Mouse (Mus musculus) brain, adult 10 weeks (tissue): ENCODE data around the gene Krtap16-3. TPM values are rescaled to one million over a fixed set of nuclear protein-coding genes. Genes with fewer than 3 reads are reported as not detected.

Experiments
- polyA plus RNA-seq: library from polyadenylated mRNA; stranded (reverse); fragments of 350-450 nt; fragmentation: Illumina TruSeq; extraction: RNeasy Lipid Tissue Mini Kit (QIAGEN cat#74804); gene quantifications from one replicate; pipeline ENCODE4 v1.2.3, GENCODE M21; 2015; ENCODE audit warnings: low read depth, low replicate concordance

Krtap16-3 gene
- not detected for polyA plus RNA-seq

GRCm38 (mm10) chr16:88962773-88963172, at the start of gene Krtap16-3:
TSS of gene Krtap16-3 (minus strand) at chr16:88962873.

GRCm38 (mm10) chr16:89010659-89011058, 48.0 kb upstream of the Krtap16-3 start, which contains the start of gene Krtap22-2:
TSS of gene Krtap22-2 (minus strand) at chr16:89010759.

GRCm38 (mm10) chr16:88932165-88932564, 30.5 kb downstream of the Krtap16-3 start, which contains the start of gene Krtap19-9b:
TSS of gene Krtap19-9b (minus strand) at chr16:88932265.

Other genes with a start within 250 kb of the Krtap16-3 start
- not detected for gene Krtap13-1, start 234.0 kb downstream of the Krtap16-3 start, polyA plus RNA-seq
- not detected for gene Krtap13, start 211.2 kb downstream of the Krtap16-3 start, polyA plus RNA-seq
- not detected for gene 2310034C09Rik, start 204.0 kb downstream of the Krtap16-3 start, polyA plus RNA-seq
- not detected for gene 2310057N15Rik, start 188.7 kb downstream of the Krtap16-3 start, polyA plus RNA-seq
- gene Gm5965, start 185.0 kb downstream of the Krtap16-3 start, polyA plus RNA-seq, result not detected
- gene Gm20741, start 150.7 kb downstream of the Krtap16-3 start, polyA plus RNA-seq, result not detected
- gene Krtap15, start 142.7 kb downstream of the Krtap16-3 start, polyA plus RNA-seq, result not detected
- gene Krtap14, start 136.7 kb downstream of the Krtap16-3 start, polyA plus RNA-seq, result not detected
- not detected for gene Krtap19-1, start 93.5 kb downstream of the Krtap16-3 start, polyA plus RNA-seq
- gene Krtap19-2, start 88.6 kb downstream of the Krtap16-3 start, polyA plus RNA-seq, result not detected
- not detected for gene Krtap19-3, start 84.8 kb downstream of the Krtap16-3 start, polyA plus RNA-seq
- gene Krtap19-4, start 77.8 kb downstream of the Krtap16-3 start, polyA plus RNA-seq, result not detected
- not detected for gene Krtap19-5, start 66.4 kb downstream of the Krtap16-3 start, polyA plus RNA-seq
- gene Krtap19-9b, start 30.6 kb downstream of the Krtap16-3 start, polyA plus RNA-seq, result not detected
- gene Krtap22-2, start 47.9 kb upstream of the Krtap16-3 start, polyA plus RNA-seq, result not detected
- gene Gm10229, start 52.4 kb upstream of the Krtap16-3 start, polyA plus RNA-seq, result not detected
- gene Krtap6-1, start 68.8 kb upstream of the Krtap16-3 start, polyA plus RNA-seq, result not detected
- gene Gm10228, start 78.6 kb upstream of the Krtap16-3 start, polyA plus RNA-seq, result not detected
- gene Krtap6-5, start 85.0 kb upstream of the Krtap16-3 start, polyA plus RNA-seq, result not detected
- not detected for gene 1110025L11Rik, start 101.1 kb upstream of the Krtap16-3 start, polyA plus RNA-seq
- gene Krtap6-3, start 121.1 kb upstream of the Krtap16-3 start, polyA plus RNA-seq, result not detected
- not detected for gene Gm6358, start 178.0 kb upstream of the Krtap16-3 start, polyA plus RNA-seq
- not detected for gene Gm10061, start 188.2 kb upstream of the Krtap16-3 start, polyA plus RNA-seq
- gene Gm9789, start 195.1 kb upstream of the Krtap16-3 start, polyA plus RNA-seq, result not detected
- not detected for gene Gm7735, start 206.6 kb upstream of the Krtap16-3 start, polyA plus RNA-seq
- not detected for gene 1110057P08Rik, start 211.9 kb upstream of the Krtap16-3 start, polyA plus RNA-seq
- not detected for gene Krtap20-2, start 243.0 kb upstream of the Krtap16-3 start, polyA plus RNA-seq